ENCODE assay signal across 20 mouse cellular contexts in the genomic region with DNA sequence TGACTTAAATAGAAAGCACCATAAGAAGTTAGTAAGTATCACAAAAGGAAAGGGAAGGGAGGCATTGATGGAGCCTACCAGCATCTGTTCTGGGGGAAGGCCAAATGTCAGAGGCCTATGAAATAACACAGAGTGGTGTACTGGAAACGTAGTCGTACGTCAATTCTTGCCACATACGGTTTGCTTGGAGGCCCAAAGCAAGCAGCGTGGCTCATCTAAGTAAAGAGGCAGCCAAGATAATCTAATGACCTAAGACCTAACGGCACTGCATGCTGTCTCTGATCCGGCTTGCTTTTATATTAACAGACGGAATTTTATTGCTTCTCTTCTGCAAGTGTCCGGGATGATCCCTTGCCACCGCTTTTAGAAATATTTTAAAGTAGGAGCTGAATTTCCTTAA.
A peak's percentile ranks its signal among the peaks of the same experiment; 100 is the strongest.
DNase-seq lines count a peak whose midpoint lies in the region; ATAC-seq and TF ChIP-seq lines count a peak whose summit lies in the region.
"Had no signal": no experiment of that assay in that cellular context is flagged by ENCODE, and none has a peak within 500 bp of the region (broad histone marks: within the 10 kb centered on the region; RNA-seq: fewer than 3 reads in every experiment).

No protein-coding gene starts in this region.

- peak overlapping the region; percentile 31 for H3K27ac ChIP-seq in heart, adult 2 months
- peak overlapping the region; percentile 40 for H3K27ac ChIP-seq in heart, postnatal 0 days (ENCODE audit: low read depth)
- H3K27ac ChIP-seq: embryonic facial prominence, embryonic 10.5 days; forebrain, embryonic 13.5 days; hindbrain, embryonic 13.5 days; hindbrain, postnatal 0 days had no signal

- peaks cover 10% of the 10 kb centered on the region for H3K4me1 ChIP-seq in heart, adult 2 months (ENCODE audit: control insufficient read depth, insufficient read depth, low read length)
- H3K4me1 ChIP-seq in heart, postnatal 0 days (ENCODE audit: control insufficient read depth, insufficient read depth) = peaks cover 26% of the 10 kb centered on the region
- H3K4me1 ChIP-seq: forebrain, embryonic 13.5 days; hindbrain, embryonic 13.5 days had no signal

- H3K4me2 ChIP-seq in heart, postnatal 0 days (ENCODE audit: low read depth, low read length) = no peak overlapping the region
- H3K4me2 ChIP-seq: forebrain, embryonic 13.5 days; hindbrain, embryonic 13.5 days; intestine, embryonic 15.5 days had no signal

- TF ChIP-seq POLR2A in heart, adult 2 months (IDR thresholded peaks at IDR 0.05; ENCODE audit: insufficient read depth, low read depth, low read length) = no peak

- peaks cover 7% of the 10 kb centered on the region for H3K79me2 ChIP-seq in heart, adult 2 months (replicated peaks; ENCODE audit: control insufficient read depth, insufficient read depth, low read length)

- peaks cover 13% of the 10 kb centered on the region for H3K36me3 ChIP-seq in heart, adult 2 months (ENCODE audit: control insufficient read depth, insufficient read depth, low read length)
- 0 out of 2 replicates have a peak, but pooled peaks cover 5% of the 10 kb centered on the region for H3K36me3 ChIP-seq in heart, postnatal 0 days (replicated peaks; ENCODE audit: control insufficient read depth, insufficient read depth, low read length)
- H3K36me3 ChIP-seq: embryonic facial prominence, embryonic 10.5 days; hindbrain, embryonic 13.5 days; intestine, embryonic 15.5 days had no signal

- no peaks in the 10 kb centered on the region for H3K27me3 ChIP-seq in heart, adult 2 months (ENCODE audit: control insufficient read depth, insufficient read depth, low read length)
- H3K27me3 ChIP-seq in heart, postnatal 0 days (ENCODE audit: control insufficient read depth, insufficient read depth, low read length) = no peaks in the 10 kb centered on the region
- H3K27me3 ChIP-seq: CH12.LX; forebrain, embryonic 13.5 days; hindbrain, embryonic 13.5 days; intestine, embryonic 15.5 days had no signal

- H3K4me3 ChIP-seq in heart, adult 2 months = no peak overlapping the region
- no peak overlapping the region for H3K4me3 ChIP-seq in heart, postnatal 0 days (ENCODE audit: low read depth, low read length)
- H3K4me3 ChIP-seq: embryonic facial prominence, embryonic 10.5 days; forebrain, embryonic 13.5 days; hindbrain, embryonic 13.5 days; intestine, embryonic 15.5 days had no signal

- no peaks in the 10 kb centered on the region for H3K9me3 ChIP-seq in heart, postnatal 0 days (replicated peaks; ENCODE audit: control insufficient read depth, low read length)
- H3K9me3 ChIP-seq: embryonic facial prominence, embryonic 10.5 days; forebrain, embryonic 13.5 days; hindbrain, embryonic 13.5 days; intestine, embryonic 15.5 days had no signal

- no peak for DNase-seq in heart, adult 2 months
- no peak for DNase-seq in heart, postnatal 36 days
- no peak for DNase-seq in heart, postnatal 0 days (ENCODE audit: low spot score)
- no peak for DNase-seq in heart, adult 9 months (ENCODE audit: low spot score in 2 of 2)
- DNase-seq in cerebellum, postnatal 25 days = no peak
- DNase-seq: adrenal gland, adult 2 months; adrenal gland, postnatal 25 days; cerebellum, adult 18-20 months; cerebellum, adult 9-11 months; forebrain, postnatal 0 days; gastrocnemius, postnatal 25 days; heart, postnatal 14 days; kidney, adult 2 months had no signal

- no peak for TF ChIP-seq CTCF in heart, adult 2 months (IDR thresholded peaks at IDR 0.05)
- no peak for TF ChIP-seq CTCF in heart, postnatal 0 days (IDR thresholded peaks at IDR 0.05; ENCODE audit: low read depth)

- 43% methylated on average over 10 of the region's 10 CpGs for WGBS in heart, adult 2 months
- WGBS in heart, postnatal 0 days = 53% methylated on average over 10 of the region's 10 CpGs

- intact Hi-C loops in heart, adult 2 months (cut with DNase I) = no loop called here
- intact Hi-C loops in heart, postnatal 36 days (cut with DNase I) = no loop called here

- H3K9ac ChIP-seq in heart, adult 2 months (ENCODE audit: low read depth, low read length) = no peak overlapping the region
- H3K9ac ChIP-seq in heart, postnatal 0 days (replicated peaks; ENCODE audit: low read depth, low read length) = no peak overlapping the region
- H3K9ac ChIP-seq: forebrain, embryonic 13.5 days; forebrain, postnatal 0 days; hindbrain, embryonic 13.5 days; intestine, embryonic 15.5 days had no signal

- no peak for TF ChIP-seq EP300 in heart, adult 2 months (IDR thresholded peaks at IDR 0.05; ENCODE audit: insufficient read depth, low read depth, low read length)
- TF ChIP-seq EP300 in heart, postnatal 0 days (IDR thresholded peaks at IDR 0.05; ENCODE audit: low read depth) = no peak

- ATAC-seq in heart, postnatal 0 days (ENCODE audit: insufficient read depth, low read depth) = peak; percentile 24; the same call in 1 of the 2 replicates
- peak; percentile 27; the same call in 1 of the 2 replicates for ATAC-seq in granulocyte monocyte progenitor cell, adult 5-6 weeks (replicated peaks; ENCODE audit: poor library complexity, severe bottlenecking)
- ATAC-seq: forebrain, embryonic 13.5 days; forebrain, postnatal 0 days; hindbrain, postnatal 0 days had no signal
